Comparison of ENCODE assay signal across 7 mouse cellular contexts in genomic region chr9:44067241-44067959, GRCm38 (mm10). TPM values are rescaled to one million over a fixed set of nuclear protein-coding genes. Genes with fewer than 3 reads are reported as not detected.
DNase-seq lines count a peak whose midpoint lies in the region; ATAC-seq lines count a peak whose summit lies in the region.

No protein-coding gene starts in this region.

- WGBS in lung, embryonic 15.5 days = 6% methylated on average over 15 of the region's 15 CpGs
- 8% methylated on average over 15 of the region's 15 CpGs for WGBS in hindbrain, embryonic 12.5 days
- WGBS in midbrain, embryonic 14.5 days = 10% methylated on average over 15 of the region's 15 CpGs

- no peaks in the 10 kb centered on the region for H3K9me3 ChIP-seq in lung, embryonic 15.5 days
- H3K9me3 ChIP-seq in hindbrain, embryonic 12.5 days (replicated peaks) = no peaks in the 10 kb centered on the region
- no peaks in the 10 kb centered on the region for H3K9me3 ChIP-seq in midbrain, embryonic 14.5 days (ENCODE audit: control insufficient read depth, low read length)

- H3K4me1 ChIP-seq in lung, embryonic 15.5 days = peaks cover 22% of the 10 kb centered on the region
- peaks cover 32% of the 10 kb centered on the region for H3K4me1 ChIP-seq in hindbrain, embryonic 12.5 days
- H3K4me1 ChIP-seq in midbrain, embryonic 14.5 days (ENCODE audit: control insufficient read depth, insufficient read depth, low read length) = peaks cover 13% of the 10 kb centered on the region

- peak overlapping the region; percentile 55 for H3K9ac ChIP-seq in lung, embryonic 15.5 days
- peak overlapping the region; percentile 65 for H3K9ac ChIP-seq in hindbrain, embryonic 12.5 days
- H3K9ac ChIP-seq in midbrain, embryonic 14.5 days (replicated peaks; ENCODE audit: low read length) = peak overlapping the region; percentile 51

- peak overlapping the region; percentile 48 for H3K4me3 ChIP-seq in lung, embryonic 15.5 days
- H3K4me3 ChIP-seq in hindbrain, embryonic 12.5 days = peak overlapping the region; percentile 47
- peak overlapping the region; percentile 47 for H3K4me3 ChIP-seq in midbrain, embryonic 14.5 days (replicated peaks; ENCODE audit: low read depth, low read length)

- peak; percentile 58; the same call in 1 of the 2 replicates for ATAC-seq in lung, embryonic 15.5 days (ENCODE audit: borderline replicate concordance, extremely low read depth, low FRiP score, low TSS enrichment)
- peak; percentile 23 for ATAC-seq in common myeloid progenitor, adult 5-6 weeks (replicated peaks; ENCODE audit: low read depth, poor library complexity, severe bottlenecking)
- ATAC-seq in hindbrain, embryonic 12.5 days (ENCODE audit: low FRiP score) = no peak
- ATAC-seq in midbrain, embryonic 14.5 days (ENCODE audit: low FRiP score, low TSS enrichment) = peak; percentile 43

- no peaks in the 10 kb centered on the region for H3K36me3 ChIP-seq in lung, embryonic 15.5 days
- H3K36me3 ChIP-seq in hindbrain, embryonic 12.5 days = no peaks in the 10 kb centered on the region
- H3K36me3 ChIP-seq in midbrain, embryonic 14.5 days (ENCODE audit: control insufficient read depth, insufficient read depth, low read length) = no peaks in the 10 kb centered on the region

- peaks cover 14% of the 10 kb centered on the region; the same call in 1 of the 2 replicates for H3K27me3 ChIP-seq in lung, embryonic 15.5 days
- no peaks in the 10 kb centered on the region; the same call in 1 of the 2 replicates for H3K27me3 ChIP-seq in hindbrain, embryonic 12.5 days
- no peaks in the 10 kb centered on the region; the same call in 1 of the 2 replicates for H3K27me3 ChIP-seq in midbrain, embryonic 14.5 days (ENCODE audit: control insufficient read depth, insufficient read depth, low read length)

- DNase-seq in lung, adult 18-20 months = no peak
- DNase-seq in midbrain, embryonic 14.5 days = no peak
- DNase-seq in gastrocnemius, postnatal 14 days = no peak
- no peak for DNase-seq in layer of hippocampus, adult 9-10 months (ENCODE audit: low spot score)

- peak overlapping the region; percentile 96 for H3K4me2 ChIP-seq in lung, embryonic 15.5 days
- peak overlapping the region; percentile 88 for H3K4me2 ChIP-seq in hindbrain, embryonic 12.5 days (replicated peaks)
- H3K4me2 ChIP-seq in midbrain, embryonic 14.5 days (ENCODE audit: low read length) = peak overlapping the region; percentile 78

- intact Hi-C loops in gastrocnemius, postnatal 14 days (cut with DNase I; ENCODE audit: low total_unique reads) = no loop called here

- H3K27ac ChIP-seq in lung, embryonic 15.5 days = no peak overlapping the region
- H3K27ac ChIP-seq in hindbrain, embryonic 12.5 days = no peak overlapping the region
- H3K27ac ChIP-seq in midbrain, embryonic 14.5 days (replicated peaks; ENCODE audit: low read depth, low read length) = no peak overlapping the region

RNA-seq across cellular contexts. Expression of gene Usp2, which starts 0.6 kb away (rescaled TPM):
- polyA plus RNA-seq in lung, embryonic 15.5 days (2015; fragmentation: Nextera tagmentation; extraction: Ambion mirVana) = 8.3 and 10.5 TPM in 2 replicates
- total RNA-seq in common myeloid progenitor, adult 5-6 weeks (2017) = 3.8 and 5.0 TPM in 2 replicates
- 11.5 and 14.2 TPM in 2 replicates for polyA plus RNA-seq in hindbrain, embryonic 12.5 days (2016; fragmentation: Nextera tagmentation; extraction: Ambion mirVana)
- polyA plus RNA-seq in midbrain, embryonic 14.5 days (2014; fragmentation: Nextera tagmentation; extraction: Ambion mirVana) = 6.6 and 9.4 TPM in 2 replicates
- total RNA-seq in gastrocnemius, postnatal 14 days (2021) = 100 to 1,000 TPM; 142 to 224 TPM

RNA-seq across cellular contexts. Expression of gene Thy1, which starts 24.2 kb away (rescaled TPM):
- 1.6 and 4.1 TPM in 2 replicates for polyA plus RNA-seq in lung, embryonic 15.5 days (2015; fragmentation: Nextera tagmentation; extraction: Ambion mirVana)
- total RNA-seq in common myeloid progenitor, adult 5-6 weeks (2017) = 0.78 and 4.3 TPM in 2 replicates
- not detected in 2 replicates for polyA plus RNA-seq in hindbrain, embryonic 12.5 days (2016; fragmentation: Nextera tagmentation; extraction: Ambion mirVana)
- polyA plus RNA-seq in midbrain, embryonic 14.5 days (2014; fragmentation: Nextera tagmentation; extraction: Ambion mirVana) = 1.6 and 1.8 TPM in 2 replicates
- 10 to 100 TPM; 35.5 to 45.4 TPM for total RNA-seq in gastrocnemius, postnatal 14 days (2021)

RNA-seq across cellular contexts. Expression of gene Mfrp, which starts 34.1 kb away (rescaled TPM):
- polyA plus RNA-seq in lung, embryonic 15.5 days (2015; fragmentation: Nextera tagmentation; extraction: Ambion mirVana) = 0.14 and 0.28 TPM in 2 replicates
- total RNA-seq in common myeloid progenitor, adult 5-6 weeks (2017) = not detected in 2 replicates
- 0.14 and 0.30 TPM in 2 replicates for polyA plus RNA-seq in hindbrain, embryonic 12.5 days (2016; fragmentation: Nextera tagmentation; extraction: Ambion mirVana)
- polyA plus RNA-seq in midbrain, embryonic 14.5 days (2014; fragmentation: Nextera tagmentation; extraction: Ambion mirVana) = 0.09 and 0.11 TPM in 2 replicates
- under 1 TPM in 1 of 2 experiments, not detected in 1; 0.06 TPM for total RNA-seq in gastrocnemius, postnatal 14 days (2021)

RNA-seq across cellular contexts. Expression of gene C1qtnf5, which starts 39.6 kb away (rescaled TPM):
- 6.3 and 6.5 TPM in 2 replicates for polyA plus RNA-seq in lung, embryonic 15.5 days (2015; fragmentation: Nextera tagmentation; extraction: Ambion mirVana)
- not detected in 2 replicates for total RNA-seq in common myeloid progenitor, adult 5-6 weeks (2017)
- 1.4 and 1.8 TPM in 2 replicates for polyA plus RNA-seq in hindbrain, embryonic 12.5 days (2016; fragmentation: Nextera tagmentation; extraction: Ambion mirVana)
- 3.7 and 4.0 TPM in 2 replicates for polyA plus RNA-seq in midbrain, embryonic 14.5 days (2014; fragmentation: Nextera tagmentation; extraction: Ambion mirVana)
- 10 to 100 TPM; 22.9 to 25.7 TPM for total RNA-seq in gastrocnemius, postnatal 14 days (2021)

RNA-seq across cellular contexts. Expression of gene Gm49380, which starts 45.9 kb away (rescaled TPM):
- polyA plus RNA-seq in lung, embryonic 15.5 days (2015; fragmentation: Nextera tagmentation; extraction: Ambion mirVana) = 0.17 and 0.21 TPM in 2 replicates
- total RNA-seq in common myeloid progenitor, adult 5-6 weeks (2017) = not detected in 2 replicates
- 0.26 and 0.30 TPM in 2 replicates for polyA plus RNA-seq in hindbrain, embryonic 12.5 days (2016; fragmentation: Nextera tagmentation; extraction: Ambion mirVana)
- polyA plus RNA-seq in midbrain, embryonic 14.5 days (2014; fragmentation: Nextera tagmentation; extraction: Ambion mirVana) = 0.11 and 0.12 TPM in 2 replicates
- 1 to 10 TPM in 1 of 2 experiments, under 1 TPM in 1; 0.23 to 1.2 TPM for total RNA-seq in gastrocnemius, postnatal 14 days (2021)
